Mouse (Mus musculus): Measurements from ENCODE around the gene Dglucy.

- TF ChIP-seq HCFC1 (IDR thresholded peaks at IDR 0.05; ENCODE audit: borderline replicate concordance, insufficient read depth, low read length) (no peak), MAFK (IDR thresholded peaks at IDR 0.05; ENCODE audit: insufficient read depth, low read depth, low read length) (no peak), CHD2 (IDR thresholded peaks at IDR 0.05; ENCODE audit: low read depth, low read length) (no peak), ZC3H11A (IDR thresholded peaks at IDR 0.05; ENCODE audit: borderline replicate concordance, low read depth, low read length) (no peak), ZNF384 (IDR thresholded peaks at IDR 0.05; ENCODE audit: low read depth, low read length) (no peak)
Observed at GRCm38 (mm10) chr12:100867097-100867496, 88.2 kb downstream of the Dglucy start.
